Mouse (Mus musculus): ENCODE data around the gene Myo9b. TPM values are rescaled to one million over a fixed set of nuclear protein-coding genes. Genes with fewer than 3 reads are reported as not detected.
A peak's percentile ranks its signal among the peaks of the same experiment; 100 is the strongest.

Myo9b gene
- polyA plus RNA-seq, 1 experiment from 2014 or later: 24.1 TPM

GRCm38 (mm10) chr8:71372427-71372826, 99.9 kb downstream of the Myo9b start:
- Histone ChIP-seq H3K27me3 (ENCODE audit: insufficient read depth, poor library complexity, severe bottlenecking) (peaks cover 9% of the 10 kb centered on the region; the same call in 1 of the 2 replicates), H3K36me3 (peaks cover 77% of the 10 kb centered on the region), H3K4me1 (replicated peaks) (peaks cover 55% of the 10 kb centered on the region), H3K4me3 (peak overlapping the region; percentile 14; the same call in 1 of the 2 replicates), H3K9me3 (no peaks in the 10 kb centered on the region), H3K27ac (peak overlapping the region; percentile 18; the same call in 1 of the 2 replicates)
- WGBS: 85% methylated on average over 12 of the region's 12 CpGs
- peak; percentile 18 for DNase-seq (ENCODE audit: low spot score)

GRCm38 (mm10) chr8:71373000-71373399, 100.5 kb downstream of the Myo9b start:
- H3K27ac ChIP-seq: no peak overlapping the region
- H3K4me1 ChIP-seq (replicated peaks): peaks cover 55% of the 10 kb centered on the region
- peaks cover 9% of the 10 kb centered on the region; the same call in 1 of the 2 replicates for H3K27me3 ChIP-seq (ENCODE audit: insufficient read depth, poor library complexity, severe bottlenecking)
- DNase-seq (ENCODE audit: low spot score): no peak
- no peaks in the 10 kb centered on the region for H3K9me3 ChIP-seq
- H3K4me3 ChIP-seq: peak overlapping the region; percentile 14; the same call in 1 of the 2 replicates
- 89% methylated on average over 3 of the region's 3 CpGs for WGBS
- H3K36me3 ChIP-seq: peaks cover 83% of the 10 kb centered on the region

GRCm38 (mm10) chr8:71374616-71375206, 102.2 kb downstream of the Myo9b start:
- Histone ChIP-seq H3K27ac (peak overlapping the region; percentile 81; the same call in 1 of the 2 replicates), H3K4me1 (replicated peaks) (peaks cover 61% of the 10 kb centered on the region), H3K36me3 (peaks cover 81% of the 10 kb centered on the region), H3K4me3 (peak overlapping the region; percentile 98; the same call in 1 of the 2 replicates), H3K27me3 (ENCODE audit: insufficient read depth, poor library complexity, severe bottlenecking) (peaks cover 9% of the 10 kb centered on the region; the same call in 1 of the 2 replicates), H3K9me3 (no peaks in the 10 kb centered on the region)
- no peak for DNase-seq (ENCODE audit: low spot score)
- whole genome bisulfite sequencing: 72% methylated on average over 17 of the region's 17 CpGs

GRCm38 (mm10) chr8:71375581-71376422, 103.3 kb downstream of the Myo9b start:
- peak overlapping the region; percentile 98 for H3K4me3 ChIP-seq
- no peaks in the 10 kb centered on the region for H3K9me3 ChIP-seq
- peak overlapping the region; percentile 81 for H3K27ac ChIP-seq
- H3K4me1 ChIP-seq (replicated peaks): peaks cover 66% of the 10 kb centered on the region
- DNase-seq (ENCODE audit: low spot score): peak; percentile 73
- peaks cover 77% of the 10 kb centered on the region for H3K36me3 ChIP-seq
- H3K27me3 ChIP-seq (ENCODE audit: insufficient read depth, poor library complexity, severe bottlenecking): peaks cover 9% of the 10 kb centered on the region; the same call in 1 of the 2 replicates
- 6% methylated on average over 74 of the region's 74 CpGs for WGBS

GRCm38 (mm10) chr8:71376423-71377030, 104.0 kb downstream of the Myo9b start:
- Histone ChIP-seq H3K9me3 (no peaks in the 10 kb centered on the region), H3K4me3 (peak overlapping the region; percentile 98), H3K4me1 (replicated peaks) (peaks cover 66% of the 10 kb centered on the region), H3K27me3 (ENCODE audit: insufficient read depth, poor library complexity, severe bottlenecking) (peaks cover 9% of the 10 kb centered on the region; the same call in 1 of the 2 replicates), H3K36me3 (peaks cover 76% of the 10 kb centered on the region), H3K27ac (peak overlapping the region; percentile 81)
- 41% methylated on average over 8 of the region's 8 CpGs for WGBS
- no peak for DNase-seq (ENCODE audit: low spot score)

- peaks cover 51% of the 10 kb centered on the region for H3K36me3 ChIP-seq
These were observed 106.5 kb downstream of the Myo9b start for GRCm38 (mm10) chr8:71379008-71379407.

GRCm38 (mm10) chr8:71379512-71380075, 107.1 kb downstream of the Myo9b start:
- 26% methylated on average over 3 of the region's 3 CpGs for WGBS
- H3K4me1 ChIP-seq (replicated peaks): peaks cover 87% of the 10 kb centered on the region

More at GRCm38 (mm10) chr8:71379008-71379407, 106.5 kb downstream of the Myo9b start:
- DNase-seq (ENCODE audit: low spot score): no peak
- H3K4me1 ChIP-seq (replicated peaks): peaks cover 87% of the 10 kb centered on the region
- H3K27ac ChIP-seq: peak overlapping the region; percentile 99
- H3K4me3 ChIP-seq: peak overlapping the region; percentile 98
- H3K9me3 ChIP-seq: no peaks in the 10 kb centered on the region
- H3K27me3 ChIP-seq (ENCODE audit: insufficient read depth, poor library complexity, severe bottlenecking): peaks cover 9% of the 10 kb centered on the region; the same call in 1 of the 2 replicates
- WGBS: 21% methylated on average over 4 of the region's 4 CpGs

GRCm38 (mm10) chr8:71380178-71381171, 108.0 kb downstream of the Myo9b start:
- H3K36me3 ChIP-seq: peaks cover 36% of the 10 kb centered on the region
- 1% methylated on average over 72 of the region's 72 CpGs for WGBS
- no peaks in the 10 kb centered on the region for H3K9me3 ChIP-seq
- peaks cover 9% of the 10 kb centered on the region; the same call in 1 of the 2 replicates for H3K27me3 ChIP-seq (ENCODE audit: insufficient read depth, poor library complexity, severe bottlenecking)
- H3K4me1 ChIP-seq (replicated peaks): peaks cover 80% of the 10 kb centered on the region
- peak overlapping the region; percentile 99 for H3K27ac ChIP-seq
- peak overlapping the region; percentile 98 for H3K4me3 ChIP-seq
- DNase-seq (ENCODE audit: low spot score): peak; percentile 47

More at GRCm38 (mm10) chr8:71379512-71380075, 107.1 kb downstream of the Myo9b start:
- no peaks in the 10 kb centered on the region for H3K9me3 ChIP-seq
- peaks cover 9% of the 10 kb centered on the region; the same call in 1 of the 2 replicates for H3K27me3 ChIP-seq (ENCODE audit: insufficient read depth, poor library complexity, severe bottlenecking)
- peak overlapping the region; percentile 99 for H3K27ac ChIP-seq
- peaks cover 45% of the 10 kb centered on the region for H3K36me3 ChIP-seq
- peak overlapping the region; percentile 98 for H3K4me3 ChIP-seq
- no peak for DNase-seq (ENCODE audit: low spot score)

- H3K4me1 ChIP-seq (replicated peaks): peaks cover 73% of the 10 kb centered on the region
These were observed 109.0 kb downstream of the Myo9b start, which contains the start of gene Nr2f6 for GRCm38 (mm10) chr8:71381421-71381970. Gene Nr2f6 (minus strand): TSS chr8:71381960.

GRCm38 (mm10) chr8:71381971-71382961, 109.8 kb downstream of the Myo9b start:
- under 1% methylated on average over 79 of the region's 80 CpGs for WGBS
- H3K9me3 ChIP-seq: no peaks in the 10 kb centered on the region
- peak overlapping the region; percentile 99 for H3K27ac ChIP-seq
- peak; percentile 92 for DNase-seq (ENCODE audit: low spot score)
- H3K4me1 ChIP-seq (replicated peaks): peaks cover 66% of the 10 kb centered on the region
- peaks cover 18% of the 10 kb centered on the region for H3K36me3 ChIP-seq
- H3K27me3 ChIP-seq (ENCODE audit: insufficient read depth, poor library complexity, severe bottlenecking): no peaks in the 10 kb centered on the region
- peak overlapping the region; percentile 98 for H3K4me3 ChIP-seq

More at GRCm38 (mm10) chr8:71381421-71381970, 109.0 kb downstream of the Myo9b start, which contains the start of gene Nr2f6:
- peak; percentile 83 for DNase-seq (ENCODE audit: low spot score)
- Histone ChIP-seq H3K36me3 (peaks cover 26% of the 10 kb centered on the region), H3K4me3 (peak within 1 kb of the TSS; percentile 98), H3K27ac (peak within 1 kb of the TSS; percentile 99), H3K9me3 (no peaks in the 10 kb centered on the region), H3K27me3 (ENCODE audit: insufficient read depth, poor library complexity, severe bottlenecking) (peaks cover 6% of the 10 kb centered on the region; the same call in 1 of the 2 replicates)
- WGBS: 2% methylated on average over 89 of the region's 89 CpGs

All from hindbrain, embryonic 10.5 days (tissue).